Mouse (Mus musculus) neural tube, embryonic 14.5 days (tissue): ENCODE measurements around the gene Opa3. TPM values are rescaled to one million over a fixed set of nuclear protein-coding genes. Genes with fewer than 3 reads are reported as not detected.

Source experiments
- ATAC-seq: fragments of 200-750 bp; cut with Nextera tagmentation; 2 replicates; pipeline ENCODE4 v1.8.0; 2017; ENCODE audit warnings: low read depth, mild to moderate bottlenecking, moderate TSS enrichment, moderate library complexity
- H3K27ac ChIP-seq: fragments of 300-500 bp; sonication (generic); 2 replicates; pipeline ENCODE4 v1.5.1; 2014; ENCODE audit warnings: low read depth, mild to moderate bottlenecking, control low read depth, low read length, moderate library complexity, mixed read lengths
- H3K27me3 ChIP-seq: fragments of 300-500 bp; sonication (generic); 2 replicates; pipeline ENCODE4 v1.6.1; 2014; ENCODE audit warnings: low read length; ENCODE audit not compliant: control insufficient read depth, insufficient read depth
- H3K36me3 ChIP-seq: fragments of 300-500 bp; sonication (generic); 2 replicates; pipeline ENCODE4 v1.6.1; 2014; ENCODE audit warnings: low read length, mixed read lengths; ENCODE audit not compliant: control insufficient read depth, insufficient read depth
- H3K4me1 ChIP-seq: fragments of 300-500 bp; sonication (generic); 2 replicates; pipeline ENCODE4 v1.6.1; 2014; ENCODE audit warnings: low read length; ENCODE audit not compliant: control insufficient read depth, insufficient read depth
- H3K4me2 ChIP-seq: fragments of 300-500 bp; sonication (generic); 2 replicates; pipeline ENCODE4 v1.6.1; 2014; ENCODE audit warnings: mild to moderate bottlenecking, low read depth, low read length, control low read depth
- H3K4me3 ChIP-seq: fragments of 300-500 bp; sonication (generic); 2 replicates; pipeline ENCODE4 v1.5.1; 2014; ENCODE audit warnings: low read depth, low read length, control low read depth, mixed read lengths
- H3K9ac ChIP-seq: fragments of 300-500 bp; sonication (generic); replicated peaks from 2 replicates; pipeline ENCODE4 v1.6.1; 2014; ENCODE audit warnings: low read depth, mild to moderate bottlenecking, control low read depth, low read length, mixed read lengths
- H3K9me3 ChIP-seq: fragments of 300-500 bp; sonication (generic); 2 replicates; pipeline ENCODE4 v1.6.1; 2016; ENCODE audit warnings: low read length; ENCODE audit not compliant: control insufficient read depth
- WGBS: fragments of 180-500 bp; shearing (Covaris S2); extraction: QIAGEN DNeasy Blood & Tissue Kit; methylation state at CpG from one replicate; pipeline ENCODE4 v1.1.7; 2014; 5-methylcytosine and 5-hydroxymethylcytosine counted together
- polyA plus RNA-seq: library from polyadenylated mRNA; unstranded; fragments of >200 nt; fragmentation: Nextera tagmentation; extraction: Ambion mirVana; gene quantifications from 2 replicates; pipeline ENCODE4 v1.2.1, GENCODE M21; 2014

The Opa3 gene
- polyA plus RNA-seq, 1 experiment from 2014 or later: 37.6 TPM

DNA sequence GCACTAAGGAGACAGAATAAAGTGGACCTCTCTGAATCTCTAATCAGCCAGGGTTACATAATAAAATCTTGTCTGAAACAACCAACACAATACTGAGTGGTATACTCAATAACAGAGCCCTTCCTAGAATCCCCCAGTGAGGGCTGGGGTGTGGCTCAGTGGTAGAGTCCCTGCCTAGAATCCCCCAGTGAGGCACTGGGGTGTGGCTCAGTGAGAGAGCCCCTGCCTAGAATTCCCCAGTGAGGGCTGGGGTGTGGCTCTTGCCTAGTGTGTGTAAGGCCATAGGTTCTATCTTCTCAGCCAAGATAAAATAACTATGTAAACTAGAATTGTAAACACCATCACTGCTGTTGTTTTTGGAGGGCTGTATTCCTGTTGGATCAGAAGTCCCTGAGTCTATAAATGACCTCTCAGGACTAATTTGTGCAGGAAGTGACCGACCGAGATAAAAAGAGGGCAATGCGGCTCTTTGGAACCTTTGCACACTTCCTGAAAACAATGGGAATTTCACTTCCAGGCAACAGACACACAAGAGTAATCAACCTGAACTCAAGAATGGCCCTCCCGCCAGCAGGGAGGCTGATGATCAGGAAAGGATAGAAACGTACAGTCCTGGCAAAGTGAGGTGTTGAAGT is 17.0 kb upstream of the Opa3 start:
- ATAC-seq: no peak
- H3K27me3 ChIP-seq: no peaks in the 10 kb centered on the region
- H3K4me1 ChIP-seq: no peaks in the 10 kb centered on the region
- WGBS: 52% methylated on average over 5 of the region's 5 CpGs
- H3K9me3 ChIP-seq: no peaks in the 10 kb centered on the region
- H3K36me3 ChIP-seq: peaks cover under 1% of the 10 kb centered on the region; the same call in 1 of the 2 replicates
- no peak overlapping the region for H3K4me3 ChIP-seq
- no peak overlapping the region for H3K27ac ChIP-seq
- no peak overlapping the region for H3K9ac ChIP-seq
- H3K4me2 ChIP-seq: no peak overlapping the region

- H3K36me3 ChIP-seq: no peaks in the 10 kb centered on the region
- no peaks in the 10 kb centered on the region for H3K9me3 ChIP-seq
- no peaks in the 10 kb centered on the region for H3K4me1 ChIP-seq
- H3K4me2 ChIP-seq: peak within 1 kb of the TSS; percentile 57
- peak within 1 kb of the TSS; percentile 36 for H3K4me3 ChIP-seq
- ATAC-seq: peak; percentile 71
- H3K27me3 ChIP-seq: no peaks in the 10 kb centered on the region
- 2% methylated on average over 30 of the region's 30 CpGs for WGBS
- peak within 1 kb of the TSS; percentile 37 for H3K9ac ChIP-seq
- no peak within 1 kb of the TSS for H3K27ac ChIP-seq
Observed at GRCm38 (mm10) chr7:19211996-19212755, 16.0 kb upstream of the Opa3 start, which contains the start of gene Gpr4. Gene Gpr4 (plus strand): TSS chr7:19212538.

DNA sequence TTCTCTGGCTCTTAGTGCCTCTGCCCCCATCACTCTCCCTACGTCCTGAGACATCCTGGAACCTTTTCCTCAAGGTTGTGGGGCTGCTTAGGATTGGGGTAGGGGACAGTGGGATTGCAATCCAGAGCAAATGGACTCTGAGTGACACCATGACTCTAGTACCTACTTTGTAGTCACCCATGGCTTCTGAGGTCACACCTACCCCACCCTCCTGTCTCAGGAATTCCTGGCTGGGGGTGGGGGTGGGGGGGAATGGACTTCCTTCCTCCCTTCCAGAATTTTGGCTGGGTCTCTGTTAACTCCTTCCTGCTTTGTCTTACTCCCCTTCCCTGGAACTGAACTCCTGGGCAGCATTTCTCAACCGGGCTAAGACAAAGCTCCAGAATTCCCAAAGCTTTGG is 14.7 kb upstream of the Opa3 start:
- Histone ChIP-seq H3K4me3 (no peak overlapping the region), H3K36me3 (no peaks in the 10 kb centered on the region), H3K9ac (no peak overlapping the region), H3K4me2 (peak overlapping the region; percentile 57; the same call in 1 of the 2 replicates), H3K27me3 (no peaks in the 10 kb centered on the region), H3K9me3 (no peaks in the 10 kb centered on the region), H3K27ac (no peak overlapping the region), H3K4me1 (no peaks in the 10 kb centered on the region)
- WGBS: 67% methylated on average over 2 of the region's 2 CpGs
- ATAC-seq: no peak

DNA sequence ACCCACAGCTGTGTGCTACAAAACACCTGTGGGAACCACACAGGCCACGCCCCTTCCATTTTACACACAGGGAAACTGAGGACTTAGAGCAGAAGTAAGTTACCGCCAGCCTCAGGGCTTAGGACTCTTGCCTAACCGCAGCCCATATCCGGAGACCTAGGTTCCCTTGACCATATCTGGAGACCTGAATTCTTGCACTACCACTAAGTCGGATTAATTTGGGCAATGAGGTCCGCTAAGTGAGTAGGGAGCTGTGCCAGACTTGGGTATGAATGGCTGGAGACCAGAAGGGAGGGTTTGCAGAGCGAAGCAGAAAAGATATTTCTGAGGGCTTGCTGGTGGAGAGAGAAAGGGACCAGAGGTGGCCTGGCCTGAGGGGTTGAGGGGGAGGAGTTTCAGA is 13.8 kb upstream of the Opa3 start:
- H3K4me3 ChIP-seq: no peak overlapping the region
- no peaks in the 10 kb centered on the region for H3K27me3 ChIP-seq
- H3K36me3 ChIP-seq: no peaks in the 10 kb centered on the region
- ATAC-seq: no peak
- no peaks in the 10 kb centered on the region for H3K9me3 ChIP-seq
- WGBS: 76% methylated on average over 7 of the region's 7 CpGs
- no peak overlapping the region for H3K27ac ChIP-seq
- H3K9ac ChIP-seq: no peak overlapping the region
- no peaks in the 10 kb centered on the region for H3K4me1 ChIP-seq
- H3K4me2 ChIP-seq: no peak overlapping the region

DNA sequence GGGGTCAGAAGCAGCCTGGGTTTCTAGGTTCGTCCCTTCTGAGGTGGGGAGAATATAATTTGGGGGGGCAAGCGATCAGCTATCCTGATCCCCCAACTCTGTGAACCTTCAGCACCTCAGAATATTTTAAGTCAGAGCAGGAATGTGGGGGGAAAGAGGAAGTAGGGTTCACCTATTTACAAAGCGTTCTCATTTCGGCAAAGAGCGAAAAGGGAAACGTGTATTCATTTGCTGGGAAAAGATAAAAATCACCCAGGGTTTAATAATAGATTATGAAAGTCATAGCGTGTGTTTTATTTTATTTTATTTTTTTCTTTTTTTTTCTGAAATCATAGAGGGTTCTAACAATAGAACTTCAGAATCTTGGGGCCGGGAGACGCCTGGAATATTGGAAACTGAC is 13.2 kb upstream of the Opa3 start:
- H3K27ac ChIP-seq: no peak overlapping the region
- no peaks in the 10 kb centered on the region for H3K4me1 ChIP-seq
- 74% methylated on average over 9 of the region's 9 CpGs for WGBS
- no peak for ATAC-seq
- H3K27me3 ChIP-seq: no peaks in the 10 kb centered on the region
- no peaks in the 10 kb centered on the region for H3K36me3 ChIP-seq
- no peak overlapping the region for H3K4me2 ChIP-seq
- no peak overlapping the region for H3K4me3 ChIP-seq
- no peaks in the 10 kb centered on the region for H3K9me3 ChIP-seq
- H3K9ac ChIP-seq: no peak overlapping the region

DNA sequence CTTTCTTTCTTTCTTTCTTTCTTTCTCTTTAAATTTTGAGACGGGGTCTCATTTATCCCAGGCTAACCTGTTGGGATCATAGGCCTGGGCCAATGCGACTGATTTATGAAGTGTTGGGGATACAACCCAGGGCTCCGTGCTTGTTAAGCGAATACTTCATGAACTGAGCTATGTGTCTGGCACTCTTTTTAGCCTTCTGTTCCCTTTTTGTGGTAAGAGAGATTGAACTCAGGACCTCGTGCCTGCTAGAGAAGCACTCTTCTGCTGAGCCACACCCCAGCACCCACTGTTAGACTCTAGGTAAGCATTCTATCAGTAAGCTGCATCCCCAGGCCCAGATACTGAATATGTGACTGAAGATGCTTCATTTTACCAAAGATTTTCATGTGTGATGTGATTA is 10.6 kb upstream of the Opa3 start:
- no peak for ATAC-seq
- H3K4me1 ChIP-seq: no peaks in the 10 kb centered on the region
- no peaks in the 10 kb centered on the region for H3K36me3 ChIP-seq
- 67% methylated on average over 5 of the region's 5 CpGs for WGBS
- H3K9ac ChIP-seq: no peak overlapping the region
- H3K4me3 ChIP-seq: no peak overlapping the region
- no peaks in the 10 kb centered on the region for H3K9me3 ChIP-seq
- H3K4me2 ChIP-seq: no peak overlapping the region
- no peak overlapping the region for H3K27ac ChIP-seq
- no peaks in the 10 kb centered on the region for H3K27me3 ChIP-seq

DNA sequence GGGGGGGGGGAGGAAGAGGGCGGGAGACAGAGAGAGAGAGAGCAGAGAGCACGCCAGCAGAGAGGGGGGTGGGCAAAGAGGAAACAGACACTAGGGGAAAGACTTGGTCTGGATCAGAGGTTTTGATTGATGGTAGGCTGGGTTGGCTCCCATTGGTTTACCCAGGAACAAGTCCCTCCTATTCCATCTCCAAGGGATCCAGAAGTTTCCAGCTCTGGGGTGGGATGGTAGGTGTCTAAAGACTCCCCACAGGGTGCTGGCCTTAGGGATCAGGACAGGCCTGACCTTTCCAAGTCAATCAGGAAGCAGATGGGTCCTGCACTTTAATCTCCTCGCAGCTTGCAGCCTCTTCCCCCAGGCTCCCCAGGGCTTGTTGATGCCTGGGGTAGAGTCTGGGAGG is 10.2 kb upstream of the Opa3 start:
- ATAC-seq: no peak

DNA sequence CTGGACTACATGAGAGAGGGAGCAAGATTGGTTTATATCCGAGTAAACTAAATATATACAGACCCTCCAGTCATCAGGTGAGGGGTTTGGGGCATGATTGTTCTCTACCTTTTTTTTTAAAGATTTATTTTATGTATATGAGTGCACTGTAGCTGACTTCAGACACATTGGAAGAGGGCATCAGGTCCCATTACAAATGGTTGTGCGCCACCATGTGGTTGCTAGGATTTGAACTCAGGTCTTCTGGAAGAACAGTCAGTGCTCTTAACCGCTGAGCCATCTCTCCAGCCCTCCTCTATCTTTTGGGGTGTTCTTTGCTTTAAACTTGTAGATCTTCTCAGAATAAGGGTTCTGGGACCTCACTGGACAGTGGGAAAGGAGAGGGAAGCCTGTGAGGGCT is 8.1 kb upstream of the Opa3 start:
- Histone ChIP-seq H3K36me3 (no peaks in the 10 kb centered on the region), H3K27ac (no peak overlapping the region), H3K27me3 (no peaks in the 10 kb centered on the region), H3K9me3 (no peaks in the 10 kb centered on the region), H3K4me1 (no peaks in the 10 kb centered on the region), H3K4me2 (no peak overlapping the region), H3K4me3 (no peak overlapping the region), H3K9ac (no peak overlapping the region)
- 78% methylated on average over 3 of the region's 3 CpGs for WGBS
- ATAC-seq: no peak

More for the DNA sequence above, 10.2 kb upstream of the Opa3 start:
- Histone ChIP-seq H3K4me3 (no peak overlapping the region), H3K4me2 (no peak overlapping the region), H3K27me3 (no peaks in the 10 kb centered on the region), H3K9me3 (no peaks in the 10 kb centered on the region), H3K9ac (no peak overlapping the region), H3K36me3 (no peaks in the 10 kb centered on the region), H3K27ac (no peak overlapping the region), H3K4me1 (no peaks in the 10 kb centered on the region)
- WGBS: 13% methylated on average over 2 of the region's 3 CpGs

DNA sequence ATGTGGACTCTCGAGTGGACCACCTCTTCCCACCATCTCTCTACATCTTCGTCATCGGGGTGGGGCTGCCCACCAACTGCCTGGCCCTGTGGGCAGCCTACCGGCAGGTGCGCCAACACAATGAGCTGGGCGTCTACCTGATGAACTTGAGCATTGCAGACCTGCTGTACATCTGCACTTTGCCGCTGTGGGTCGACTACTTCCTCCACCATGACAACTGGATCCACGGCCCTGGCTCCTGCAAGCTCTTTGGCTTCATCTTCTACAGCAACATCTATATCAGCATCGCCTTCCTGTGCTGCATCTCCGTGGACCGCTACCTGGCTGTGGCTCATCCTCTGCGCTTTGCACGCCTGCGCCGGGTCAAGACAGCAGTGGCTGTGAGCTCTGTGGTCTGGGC is 5.9 kb upstream of the Opa3 start:
- Histone ChIP-seq H3K27ac (no peak overlapping the region), H3K9ac (no peak overlapping the region), H3K9me3 (no peaks in the 10 kb centered on the region), H3K4me2 (no peak overlapping the region), H3K4me3 (no peak overlapping the region), H3K4me1 (peaks cover 7% of the 10 kb centered on the region; the same call in 1 of the 2 replicates), H3K36me3 (no peaks in the 10 kb centered on the region), H3K27me3 (no peaks in the 10 kb centered on the region)
- 97% methylated on average over 14 of the region's 16 CpGs for WGBS
- ATAC-seq: no peak
